Comparison of ENCODE assay signal across 17 mouse cellular contexts in the genomic region with DNA sequence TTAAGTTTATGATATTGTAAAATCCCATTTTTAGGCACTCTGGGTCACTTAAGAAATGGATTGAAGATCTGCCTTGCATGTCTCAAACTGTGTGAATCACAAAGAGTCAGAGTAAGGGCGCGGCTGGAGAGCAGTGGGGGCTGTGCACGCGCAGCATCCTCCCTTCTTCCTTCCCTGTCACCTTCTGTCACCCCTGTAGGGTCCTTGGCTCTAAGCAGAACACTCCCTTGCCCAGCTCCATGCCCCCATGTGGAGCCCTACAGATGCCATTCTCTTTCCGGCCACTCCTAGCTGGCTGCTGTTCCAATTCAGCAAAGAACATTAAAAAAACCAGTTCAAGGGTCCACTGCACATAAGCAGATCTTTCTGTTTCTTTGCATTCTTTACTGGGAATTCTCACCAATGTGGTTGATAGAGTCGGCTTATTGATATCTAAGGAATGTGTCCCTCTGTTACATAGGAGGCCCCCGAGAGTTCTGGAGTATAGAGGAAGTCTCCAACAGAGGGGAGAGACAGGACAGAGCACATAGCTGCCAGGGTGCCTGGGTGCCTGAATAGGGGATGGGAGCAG. TPM values are rescaled to one million over a fixed set of nuclear protein-coding genes. Genes with fewer than 3 reads are reported as not detected.
DNase-seq lines count a peak whose midpoint lies in the region; ATAC-seq and TF ChIP-seq lines count a peak whose summit lies in the region.
"Had no signal": no experiment of that assay in that cellular context is flagged by ENCODE, and none has a peak within 500 bp of the region (broad histone marks: within the 10 kb centered on the region; RNA-seq: fewer than 3 reads in every experiment).

No protein-coding gene starts in this region.

- DNase-seq in gastrocnemius, postnatal 25 days: peak; percentile 2
- DNase-seq in gastrocnemius, postnatal 14 days: no peak
- DNase-seq in left cerebral cortex, postnatal 4 days: peak; percentile 79
- DNase-seq in left cerebral cortex, postnatal 10 days (ENCODE audit: extremely low spot score in 1 of 2, low spot score in 2 of 2): no peak
- DNase-seq in cerebellum, postnatal 10 days: peak; percentile 86 to 95
- no peak for DNase-seq in limb, embryonic 10.5 days (ENCODE audit: low spot score)
- DNase-seq in lung, adult 2 months: no peak
- DNase-seq: adrenal gland, adult 2 months; gastrocnemius, postnatal 36 days; kidney, adult 2 months; liver; lung, adult 18-20 months; right cerebral cortex, postnatal 14 days; thymus, postnatal 25 days had no signal

- no peak for TF ChIP-seq POLR2A in lung, adult 2 months (IDR thresholded peaks at IDR 0.05; ENCODE audit: borderline replicate concordance, extremely low read depth, low read depth, low read length)

- peak overlapping the region; percentile 53; the same call in 1 of the 2 replicates for H3K27ac ChIP-seq in limb, embryonic 10.5 days
- no peak overlapping the region for H3K27ac ChIP-seq in forebrain, embryonic 16.5 days (ENCODE audit: low read length)
- H3K27ac ChIP-seq: macrophage had no signal

- TF ChIP-seq CTCF in lung, adult 2 months (IDR thresholded peaks at IDR 0.05; ENCODE audit: insufficient read depth, low read length): no peak

- intact Hi-C loops in gastrocnemius, postnatal 14 days (cut with DNase I; ENCODE audit: low total_unique reads): no loop called here
- intact Hi-C loops in left cerebral cortex, postnatal 4 days (cut with DNase I): no loop called here
- intact Hi-C loops in left cerebral cortex, postnatal 10 days (cut with DNase I): no loop called here

- no peak overlapping the region for H3K4me2 ChIP-seq in forebrain, embryonic 16.5 days (ENCODE audit: low read length)
- H3K4me2 ChIP-seq: midbrain, embryonic 15.5 days had no signal

- ATAC-seq in forebrain, embryonic 16.5 days: no peak
- ATAC-seq: midbrain, embryonic 15.5 days had no signal

- peaks cover 32% of the 10 kb centered on the region for H3K4me1 ChIP-seq in limb, embryonic 10.5 days
- no peaks in the 10 kb centered on the region for H3K4me1 ChIP-seq in lung, adult 2 months (ENCODE audit: control insufficient read depth, insufficient read depth, low read length)
- peaks cover 3% of the 10 kb centered on the region; the same call in 1 of the 2 replicates for H3K4me1 ChIP-seq in forebrain, embryonic 16.5 days (replicated peaks; ENCODE audit: control insufficient read depth, insufficient read depth, low read length)
- H3K4me1 ChIP-seq: midbrain, embryonic 15.5 days had no signal

- H3K36me3 ChIP-seq in limb, embryonic 10.5 days: no peaks in the 10 kb centered on the region
- H3K36me3 ChIP-seq in forebrain, embryonic 16.5 days (ENCODE audit: control insufficient read depth, insufficient read depth): no peaks in the 10 kb centered on the region
- H3K36me3 ChIP-seq: midbrain, embryonic 15.5 days had no signal

- H3K9ac ChIP-seq in forebrain, embryonic 16.5 days (replicated peaks; ENCODE audit: low read depth, low read length): no peak overlapping the region
- H3K9ac ChIP-seq: midbrain, embryonic 15.5 days had no signal

- H3K27me3 ChIP-seq in limb, embryonic 10.5 days (ENCODE audit: low read depth, poor library complexity, severe bottlenecking): no peaks in the 10 kb centered on the region
- H3K27me3 ChIP-seq in forebrain, embryonic 16.5 days (replicated peaks; ENCODE audit: control insufficient read depth, insufficient read depth, low read length): no peaks in the 10 kb centered on the region
- H3K27me3 ChIP-seq: midbrain, embryonic 15.5 days had no signal

- WGBS in limb, embryonic 10.5 days: 89% methylated on average over 7 of the region's 7 CpGs
- WGBS in lung, adult 2 months: 82% methylated on average over 7 of the region's 7 CpGs
- WGBS in forebrain, embryonic 16.5 days: 91% methylated on average over 7 of the region's 7 CpGs

- no peak overlapping the region for H3K4me3 ChIP-seq in limb, embryonic 10.5 days
- H3K4me3 ChIP-seq in lung, adult 2 months (replicated peaks; ENCODE audit: extremely low read depth, low read depth, low read length): no peak overlapping the region
- H3K4me3 ChIP-seq in forebrain, embryonic 16.5 days (replicated peaks; ENCODE audit: low read length): no peak overlapping the region
- H3K4me3 ChIP-seq: midbrain, embryonic 15.5 days had no signal

- no peaks in the 10 kb centered on the region for H3K9me3 ChIP-seq in limb, embryonic 10.5 days (replicated peaks)
- no peaks in the 10 kb centered on the region for H3K9me3 ChIP-seq in forebrain, embryonic 16.5 days (ENCODE audit: control insufficient read depth, low read length)
- H3K9me3 ChIP-seq: midbrain, embryonic 15.5 days had no signal

RNA-seq across cellular contexts. Expression of gene Cxcl12, which starts 51.7 kb away (rescaled TPM):
- 10 to 100 TPM; 38.5 to 47.4 TPM for total RNA-seq in gastrocnemius, postnatal 25 days (2021)
- total RNA-seq in gastrocnemius, postnatal 14 days (2021): 10 to 100 TPM; 61.6 to 71.2 TPM
- total RNA-seq in left cerebral cortex, postnatal 4 days (2021): 10 to 100 TPM; 47.8 to 57.1 TPM
- 10 to 100 TPM; 36.3 to 43.9 TPM for total RNA-seq in left cerebral cortex, postnatal 10 days (2021)
- 44.7 and 74.6 TPM in 2 replicates for polyA plus RNA-seq in limb, embryonic 10.5 days (2016; fragmentation: Nextera tagmentation; extraction: Ambion mirVana)
- 177 and 189 TPM in 2 replicates for polyA plus RNA-seq in lung, adult 2 months (2012; rRNA removed)
- 55.6 and 89.6 TPM in 2 replicates for polyA plus RNA-seq in forebrain, embryonic 16.5 days (2015; fragmentation: Nextera tagmentation; extraction: Ambion mirVana)

Comparison
In these comparisons a context has a peak if more than half of its experiments do, and no peak if none do; other contexts are left out.
1. DNase-seq: peak in gastrocnemius, postnatal 25 days (single experiment), left cerebral cortex, postnatal 4 days (single experiment) and cerebellum, postnatal 10 days (2 of 2); none in gastrocnemius, postnatal 14 days (single experiment), left cerebral cortex, postnatal 10 days (0 of 2), limb, embryonic 10.5 days (single experiment) and lung, adult 2 months (single experiment).